Comparison of ENCODE assay signal across 37 mouse cellular contexts in genomic region chr1:161552098-161552497, GRCm38 (mm10). TPM values are rescaled to one million over a fixed set of nuclear protein-coding genes. Genes with fewer than 3 reads are reported as not detected.
"Had no signal": no experiment of that assay in that cellular context is flagged by ENCODE, and none has a peak within 500 bp of the region (broad histone marks: within the 10 kb centered on the region; RNA-seq: fewer than 3 reads in every experiment).

No protein-coding gene starts in this region.

- H3K27ac ChIP-seq: heart, adult 2 months; heart, embryonic 13.5 days; heart, embryonic 15.5 days; hindbrain, embryonic 13.5 days; hindbrain, embryonic 15.5 days; hindbrain, postnatal 0 days; layer of hippocampus, adult 2 months; left cerebral cortex, adult 2 months; limb, embryonic 10.5 days; limb, embryonic 12.5 days; liver, embryonic 13.5 days had no signal

- H3K27me3 ChIP-seq: heart, embryonic 13.5 days; heart, embryonic 15.5 days; hindbrain, embryonic 13.5 days; hindbrain, embryonic 15.5 days; limb, embryonic 12.5 days; liver, embryonic 13.5 days had no signal

- H3K4me2 ChIP-seq: heart, embryonic 11.5 days; heart, embryonic 13.5 days; heart, embryonic 15.5 days; hindbrain, embryonic 13.5 days; hindbrain, embryonic 15.5 days; limb, embryonic 12.5 days; liver, embryonic 11.5 days; liver, embryonic 13.5 days had no signal

- DNase-seq: gastrocnemius, postnatal 10 days; gastrocnemius, postnatal 25 days; heart, adult 11 months; heart, adult 2 months; heart, postnatal 14 days; heart, postnatal 36 days; kidney, adult 18-20 months; kidney, adult 8-10 months; kidney, postnatal 10 days; kidney, postnatal 25 days; kidney, postnatal 4 days; liver; liver, embryonic 13.5 days had no signal

- H3K9ac ChIP-seq: heart, embryonic 13.5 days; heart, embryonic 15.5 days; hindbrain, embryonic 13.5 days; hindbrain, embryonic 15.5 days; limb, embryonic 12.5 days; liver, embryonic 13.5 days had no signal

- H3K4me1 ChIP-seq: heart, embryonic 15.5 days; hindbrain, embryonic 13.5 days; hindbrain, embryonic 15.5 days; limb, embryonic 10.5 days; limb, embryonic 12.5 days; liver, embryonic 13.5 days had no signal

- ATAC-seq: hindbrain, postnatal 0 days; intestine, embryonic 16.5 days had no signal

- H3K9me3 ChIP-seq: heart, embryonic 13.5 days; heart, embryonic 15.5 days; hindbrain, embryonic 13.5 days; hindbrain, embryonic 15.5 days; limb, embryonic 10.5 days; limb, embryonic 12.5 days; liver, embryonic 13.5 days had no signal

- H3K4me3 ChIP-seq: heart, adult 2 months; heart, embryonic 13.5 days; heart, embryonic 15.5 days; hindbrain, embryonic 13.5 days; hindbrain, embryonic 15.5 days; layer of hippocampus, adult 2 months; left cerebral cortex, adult 2 months; limb, embryonic 10.5 days; limb, embryonic 12.5 days; liver, embryonic 13.5 days had no signal

- H3K36me3 ChIP-seq: heart, embryonic 13.5 days; heart, embryonic 15.5 days; hindbrain, embryonic 13.5 days; hindbrain, embryonic 15.5 days; limb, embryonic 10.5 days; limb, embryonic 12.5 days; liver, embryonic 13.5 days had no signal

RNA-seq across cellular contexts. Expression of gene Tnfsf18, which starts 57.6 kb away (rescaled TPM):
- total RNA-seq: gastrocnemius, adult 18-20 months; gastrocnemius, postnatal 10 days; gastrocnemius, postnatal 25 days; gastrocnemius, postnatal 4 days; heart, postnatal 36 days; hematopoietic stem cell, adult 5-6 weeks; layer of hippocampus, adult 2 months; layer of hippocampus, postnatal 10 days; layer of hippocampus, postnatal 25 days; left cerebral cortex, adult 2 months; left cerebral cortex, postnatal 14 days; left cerebral cortex, postnatal 36 days had no signal
- polyA plus RNA-seq: heart, adult 2 months; heart, postnatal 0 days; hindbrain, embryonic 11.5 days; hindbrain, embryonic 13.5 days; hindbrain, postnatal 0 days; intestine, embryonic 14.5 days; intestine, embryonic 16.5 days; kidney, embryonic 14.5 days; kidney, embryonic 16.5 days; limb, embryonic 10.5 days; limb, embryonic 12.5 days; liver, embryonic 11.5 days; liver, embryonic 13.5 days had no signal
